In genomic region chr11:6436442-6436841, GRCm38 (mm10) we compare ENCODE assay signal across 8 mouse cellular contexts. TPM values are rescaled to one million over a fixed set of nuclear protein-coding genes. Genes with fewer than 3 reads are reported as not detected.
DNase-seq lines count a peak whose midpoint lies in the region; ATAC-seq lines count a peak whose summit lies in the region.

No protein-coding gene starts in this region.

- no peaks in the 10 kb centered on the region for H3K27me3 ChIP-seq in midbrain, embryonic 14.5 days (ENCODE audit: control insufficient read depth, insufficient read depth, low read length)

- H3K9me3 ChIP-seq in midbrain, embryonic 14.5 days (ENCODE audit: control insufficient read depth, low read length), result no peaks in the 10 kb centered on the region

- no peak overlapping the region for H3K27ac ChIP-seq in midbrain, embryonic 14.5 days (replicated peaks; ENCODE audit: low read depth, low read length)

- no peak overlapping the region for H3K9ac ChIP-seq in midbrain, embryonic 14.5 days (replicated peaks; ENCODE audit: low read length)

- no peak overlapping the region for H3K4me3 ChIP-seq in midbrain, embryonic 14.5 days (replicated peaks; ENCODE audit: low read depth, low read length)

- ATAC-seq in erythroblast, adult 5-6 weeks (replicated peaks; ENCODE audit: low FRiP score, poor library complexity, severe bottlenecking), result peak; percentile 84
- no peak for ATAC-seq in midbrain, embryonic 14.5 days (ENCODE audit: low FRiP score, low TSS enrichment)

- DNase-seq in gastrocnemius, adult 18-20 months (ENCODE audit: low spot score), result peak; percentile 37
- no peak for DNase-seq in gastrocnemius, adult 8-10 months (ENCODE audit: low spot score in 2 of 2)
- peak; percentile 44 for DNase-seq in 3134 (ENCODE audit: extremely low read depth, insufficient read length, low spot score)
- peak; percentile 67 for DNase-seq in T-cell, adult 2 months (ENCODE audit: low spot score)
- peak; percentile 64 to 86 for DNase-seq in kidney, postnatal 36 days
- peak; percentile 46 for DNase-seq in midbrain, embryonic 14.5 days
- DNase-seq in thymus, postnatal 0 days (ENCODE audit: low spot score), result peak; percentile 54

- no peak overlapping the region for H3K4me2 ChIP-seq in midbrain, embryonic 14.5 days (ENCODE audit: low read length)

- H3K4me1 ChIP-seq in midbrain, embryonic 14.5 days (ENCODE audit: control insufficient read depth, insufficient read depth, low read length), result no peaks in the 10 kb centered on the region

- 65% methylated on average over 8 of the region's 8 CpGs for WGBS in midbrain, embryonic 14.5 days

- H3K36me3 ChIP-seq in midbrain, embryonic 14.5 days (ENCODE audit: control insufficient read depth, insufficient read depth, low read length), result peaks cover 68% of the 10 kb centered on the region

RNA-seq across cellular contexts. Expression of gene H2afv, which starts 7.8 kb away (rescaled TPM):
- 10 to 100 TPM; 61.3 to 63.7 TPM for total RNA-seq in gastrocnemius, adult 18-20 months (2021)
- 10 to 100 TPM; 47.7 to 58.3 (median 56.0) TPM for total RNA-seq in gastrocnemius, adult 8-10 months (2022)
- total RNA-seq in erythroblast, adult 5-6 weeks (2015; ENCODE audit: low replicate concordance), result 53.3 and 54.0 TPM in 2 replicates
- total RNA-seq in erythroblast, adult 5-6 weeks (2017; ENCODE audit: low replicate concordance), result 32.3 and 44.9 TPM in 2 replicates
- polyA plus RNA-seq in midbrain, embryonic 14.5 days (2014; fragmentation: Nextera tagmentation; extraction: Ambion mirVana), result 341 and 379 TPM in 2 replicates
- polyA plus RNA-seq in thymus, postnatal 0 days (2015; fragmentation: Nextera tagmentation; extraction: Ambion mirVana), result 715 and 776 TPM in 2 replicates

RNA-seq across cellular contexts. Expression of gene Ppia, which starts 21.2 kb away (rescaled TPM):
- total RNA-seq in gastrocnemius, adult 18-20 months (2021), result 100 to 1,000 TPM; 185 to 242 TPM
- 100 to 1,000 TPM; 189 to 256 (median 213) TPM for total RNA-seq in gastrocnemius, adult 8-10 months (2022)
- total RNA-seq in erythroblast, adult 5-6 weeks (2015; ENCODE audit: low replicate concordance), result 1,176 and 1,185 TPM in 2 replicates
- 351 and 513 TPM in 2 replicates for total RNA-seq in erythroblast, adult 5-6 weeks (2017; ENCODE audit: low replicate concordance)
- polyA plus RNA-seq in midbrain, embryonic 14.5 days (2014; fragmentation: Nextera tagmentation; extraction: Ambion mirVana), result 3,781 and 4,177 TPM in 2 replicates
- 7,546 and 8,495 TPM in 2 replicates for polyA plus RNA-seq in thymus, postnatal 0 days (2015; fragmentation: Nextera tagmentation; extraction: Ambion mirVana)

RNA-seq across cellular contexts. Expression of gene Purb, which starts 39.3 kb away (rescaled TPM):
- 10 to 100 TPM; 19.0 to 21.1 TPM for total RNA-seq in gastrocnemius, adult 18-20 months (2021)
- 10 to 100 TPM; 19.1 to 24.8 (median 19.7) TPM for total RNA-seq in gastrocnemius, adult 8-10 months (2022)
- 16.1 and 21.9 TPM in 2 replicates for total RNA-seq in erythroblast, adult 5-6 weeks (2015; ENCODE audit: low replicate concordance)
- total RNA-seq in erythroblast, adult 5-6 weeks (2017; ENCODE audit: low replicate concordance), result 13.0 and 19.0 TPM in 2 replicates
- polyA plus RNA-seq in midbrain, embryonic 14.5 days (2014; fragmentation: Nextera tagmentation; extraction: Ambion mirVana), result 12.5 and 12.7 TPM in 2 replicates
- polyA plus RNA-seq in thymus, postnatal 0 days (2015; fragmentation: Nextera tagmentation; extraction: Ambion mirVana), result 17.8 and 22.5 TPM in 2 replicates

RNA-seq across cellular contexts. Expression of gene Zmiz2, which starts 47.6 kb away (rescaled TPM):
- 10 to 100 TPM; 49.3 to 51.1 TPM for total RNA-seq in gastrocnemius, adult 18-20 months (2021)
- 10 to 100 TPM; 50.7 to 65.8 (median 53.6) TPM for total RNA-seq in gastrocnemius, adult 8-10 months (2022)
- total RNA-seq in erythroblast, adult 5-6 weeks (2015; ENCODE audit: low replicate concordance), result 9.8 and 12.9 TPM in 2 replicates
- total RNA-seq in erythroblast, adult 5-6 weeks (2017; ENCODE audit: low replicate concordance), result 1.5 and 3.1 TPM in 2 replicates
- 41.6 and 42.6 TPM in 2 replicates for polyA plus RNA-seq in midbrain, embryonic 14.5 days (2014; fragmentation: Nextera tagmentation; extraction: Ambion mirVana)
- polyA plus RNA-seq in thymus, postnatal 0 days (2015; fragmentation: Nextera tagmentation; extraction: Ambion mirVana), result 12.2 and 14.9 TPM in 2 replicates

Comparison
In these comparisons a context has a peak if more than half of its experiments do, and no peak if none do; other contexts are left out.
1. DNase-seq: peak in gastrocnemius, adult 18-20 months (single experiment), 3134 (single experiment), T-cell, adult 2 months (single experiment), kidney, postnatal 36 days (2 of 2), midbrain, embryonic 14.5 days (single experiment) and thymus, postnatal 0 days (single experiment); none in gastrocnemius, adult 8-10 months (0 of 2).